Mouse (Mus musculus): ENCODE results near the gene Pnpla8.
"Not testable (repeated sequence)": the region's sequence is repeated elsewhere in the genome, so short reads cannot be mapped to it uniquely, and the experiment has no call there.

The Pnpla8 gene

DNA sequence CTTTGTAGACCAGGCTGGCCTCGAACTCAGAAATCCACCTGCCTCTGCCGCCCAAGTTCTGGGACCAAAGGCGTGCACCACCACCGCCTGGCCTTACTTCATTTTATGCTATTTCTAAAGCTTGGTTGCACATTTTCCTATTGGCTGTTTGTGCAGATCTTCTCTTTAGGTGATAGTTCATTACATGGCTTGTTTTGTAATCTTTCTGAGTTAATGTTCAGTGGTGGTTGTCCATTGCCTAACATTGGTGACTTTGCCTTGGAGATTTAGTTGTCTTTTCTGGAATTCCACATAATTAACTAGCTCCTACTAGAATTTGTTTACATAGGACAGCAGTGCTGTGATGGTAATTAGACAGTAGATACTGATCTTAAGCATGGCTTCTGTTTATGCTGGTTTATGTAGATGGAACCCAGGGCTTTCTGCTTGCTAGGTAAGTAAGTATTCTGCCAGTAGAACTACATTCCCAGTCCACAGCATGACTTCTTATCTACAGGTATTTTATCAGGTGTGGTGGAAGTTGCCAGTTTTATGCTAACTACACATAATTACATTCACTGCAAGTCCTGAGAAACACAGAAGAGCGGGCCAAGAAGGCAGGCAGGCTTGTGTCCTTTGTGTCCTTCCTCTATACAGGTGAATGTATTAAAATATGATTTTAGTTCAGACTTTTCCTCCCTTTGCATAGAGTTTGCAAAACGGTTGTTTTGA lies 53.1 kb downstream of the Pnpla8 start:
- DNase-seq = no peak

DNA sequence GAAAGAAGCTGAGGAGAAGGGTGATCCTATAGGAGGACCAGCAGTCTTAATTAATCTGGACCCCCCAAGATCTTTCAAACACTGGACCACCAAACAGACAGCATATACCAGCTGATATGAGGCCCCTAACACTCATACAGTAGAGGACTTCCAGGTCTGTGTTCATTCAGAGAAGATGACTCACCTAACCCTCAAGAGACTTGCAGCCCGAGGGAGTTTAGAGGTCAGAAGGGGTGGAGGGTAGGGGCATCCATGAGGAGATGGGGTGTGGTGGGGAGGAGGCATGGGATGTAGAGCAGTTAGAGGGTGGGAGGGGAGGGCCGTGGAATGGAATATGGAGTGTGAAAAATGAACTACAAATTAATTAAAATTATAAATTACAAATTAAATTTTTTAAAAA lies 59.0 kb downstream of the Pnpla8 start:
- DNase-seq = not testable (repeated sequence)

DNA sequence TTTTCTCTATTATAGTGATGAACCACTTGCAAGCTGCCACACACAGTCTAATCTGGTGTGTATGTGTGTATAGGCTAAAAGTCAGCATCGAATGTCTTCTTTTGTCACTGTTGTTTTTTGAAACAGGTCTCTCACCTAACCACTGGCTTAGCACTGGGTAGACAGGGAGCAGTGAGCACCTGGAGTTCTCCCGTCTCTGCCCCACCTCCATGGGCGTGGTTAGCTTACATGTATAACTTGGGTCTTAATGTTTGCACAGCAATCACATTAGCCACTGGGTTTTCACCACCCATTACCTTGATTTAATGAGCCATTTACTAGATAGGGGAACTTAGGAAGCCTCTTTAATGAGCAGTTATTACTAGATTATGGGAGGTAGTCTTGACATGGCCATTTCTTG lies 60.4 kb downstream of the Pnpla8 start:
- DNase-seq = no peak

DNA sequence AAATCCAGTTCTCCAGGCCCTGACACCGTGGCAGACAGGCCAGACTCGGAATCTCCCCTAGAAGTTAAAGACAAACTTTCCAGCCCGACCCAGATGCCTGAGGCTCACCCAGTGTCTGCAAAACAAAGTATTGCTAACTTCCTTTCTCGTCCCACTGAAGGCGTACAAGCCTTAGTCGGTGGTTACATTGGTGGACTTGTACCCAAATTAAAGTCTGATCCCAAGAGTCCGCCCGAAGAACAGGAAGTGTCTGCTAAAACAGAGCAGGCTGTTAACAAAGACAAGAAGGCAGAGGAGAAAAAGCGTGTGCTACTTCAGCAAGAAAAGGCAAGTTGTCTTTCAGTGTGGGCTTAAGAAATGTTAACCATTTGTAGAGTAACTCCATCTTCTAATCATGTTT lies 62.2 kb downstream of the Pnpla8 start:
- no peak for DNase-seq

DNA sequence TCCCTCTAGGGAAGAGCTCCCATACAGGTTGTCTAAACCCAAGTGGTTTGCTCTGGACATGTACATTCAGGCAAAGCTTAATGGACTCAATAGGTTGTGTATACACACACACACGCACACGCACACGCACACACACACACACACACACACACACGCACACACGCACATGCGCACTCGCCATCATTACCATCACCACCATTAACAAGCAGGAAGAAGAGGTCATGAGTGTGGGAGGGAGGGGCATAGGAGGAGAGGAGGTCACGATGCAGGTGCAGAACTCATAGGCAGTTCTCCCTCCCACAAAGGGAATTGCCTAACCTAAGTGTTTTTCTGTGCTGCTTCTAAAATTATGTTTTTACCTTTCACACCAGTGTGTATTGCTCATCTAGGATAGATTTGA lies 65.8 kb downstream of the Pnpla8 start:
- no peak for DNase-seq

DNA sequence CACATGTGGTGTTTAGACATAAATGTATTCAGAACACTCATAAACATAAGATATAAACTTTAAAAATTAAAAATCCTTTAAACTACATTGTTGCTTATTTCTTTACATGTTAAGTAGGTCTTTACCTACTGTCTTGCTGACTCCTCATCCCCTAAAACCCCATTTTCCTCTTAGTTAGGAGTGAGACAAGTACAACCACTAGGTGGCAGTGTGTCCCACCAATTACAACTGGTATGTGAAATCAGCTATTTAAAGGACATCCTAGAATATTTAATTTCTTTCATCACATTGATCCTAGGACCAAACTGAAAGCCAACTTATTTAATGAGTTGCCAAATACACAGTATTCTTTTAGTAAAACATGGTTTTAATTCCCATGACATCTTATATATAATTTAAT lies 71.1 kb downstream of the Pnpla8 start:
- peak; percentile 83 for DNase-seq

DNA sequence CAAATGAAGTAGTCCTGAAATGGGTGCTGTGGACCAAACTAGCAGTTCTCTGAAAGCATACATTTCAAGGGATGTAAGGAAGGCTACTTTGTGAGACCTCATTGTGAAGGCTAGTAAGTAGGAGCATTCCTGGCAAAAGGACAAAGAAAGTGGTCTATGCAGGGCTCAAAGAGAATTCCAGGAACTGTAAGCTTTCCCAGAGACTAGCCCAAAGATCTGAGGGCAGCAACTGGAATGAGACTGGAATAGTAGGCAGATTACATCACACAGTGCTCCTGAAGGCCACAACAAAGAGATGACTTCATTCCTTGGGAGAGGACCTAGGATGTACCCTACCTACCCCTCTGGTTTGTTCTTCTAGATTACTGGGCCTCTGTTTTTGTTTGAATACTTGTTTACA lies 79.6 kb downstream of the Pnpla8 start:
- no peak for DNase-seq

DNA sequence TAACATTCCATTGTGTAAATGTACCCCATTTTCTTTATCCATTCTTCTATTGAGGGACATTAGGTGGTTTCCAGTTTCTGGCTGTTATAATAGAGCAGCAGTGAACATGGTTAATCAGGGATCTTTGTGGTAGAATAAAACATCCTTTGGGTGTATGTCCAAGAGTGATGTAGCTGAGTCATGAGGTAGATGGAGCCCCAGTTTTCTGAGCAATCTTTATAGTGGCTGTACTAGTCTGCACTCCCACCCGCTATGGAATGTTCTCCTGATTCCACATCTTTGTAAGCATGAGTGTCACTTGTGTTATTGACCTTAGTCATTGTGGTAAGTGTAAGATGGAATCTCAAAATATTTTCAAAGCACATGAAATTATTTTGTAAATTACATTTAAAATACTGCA lies 82.8 kb downstream of the Pnpla8 start:
- no peak for DNase-seq

DNA sequence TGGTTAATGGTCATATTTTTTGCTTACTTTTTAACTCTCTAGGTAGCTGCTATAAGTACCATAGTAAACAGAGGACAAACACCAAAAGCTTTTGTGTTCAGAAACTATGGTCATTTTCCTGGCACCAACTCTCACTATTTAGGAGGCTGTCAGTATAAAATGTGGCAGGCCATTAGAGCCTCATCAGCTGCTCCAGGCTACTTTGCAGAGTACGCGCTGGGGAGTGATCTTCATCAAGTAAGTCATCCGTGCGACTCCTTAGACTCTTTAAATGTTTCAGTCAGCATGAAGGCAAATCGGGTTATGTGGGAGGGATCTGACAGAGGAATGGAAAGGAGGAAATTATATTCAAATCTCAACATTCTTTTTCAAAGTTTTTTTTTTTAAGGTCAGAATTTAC lies 83.7 kb downstream of the Pnpla8 start:
- no peak for DNase-seq

DNA sequence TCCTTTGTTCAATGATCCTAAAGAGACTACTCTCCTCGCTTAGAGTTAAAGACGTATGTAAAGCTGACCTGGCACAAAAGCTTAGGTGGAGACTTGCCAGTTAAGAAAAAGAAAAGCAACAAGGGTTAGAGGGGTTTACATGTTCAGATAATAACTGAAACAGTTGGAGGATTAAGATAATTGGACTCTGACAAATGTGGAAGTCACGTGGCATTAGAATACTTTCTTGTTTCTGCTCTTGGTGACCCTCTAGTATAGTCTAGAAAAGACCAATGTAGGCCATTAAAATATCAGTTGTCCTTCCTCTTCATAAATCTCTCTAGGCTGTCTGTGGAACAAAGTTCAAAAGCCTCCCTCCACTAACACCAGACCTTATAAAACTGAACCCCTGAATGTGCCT lies 87.1 kb downstream of the Pnpla8 start:
- DNase-seq = no peak

DNA sequence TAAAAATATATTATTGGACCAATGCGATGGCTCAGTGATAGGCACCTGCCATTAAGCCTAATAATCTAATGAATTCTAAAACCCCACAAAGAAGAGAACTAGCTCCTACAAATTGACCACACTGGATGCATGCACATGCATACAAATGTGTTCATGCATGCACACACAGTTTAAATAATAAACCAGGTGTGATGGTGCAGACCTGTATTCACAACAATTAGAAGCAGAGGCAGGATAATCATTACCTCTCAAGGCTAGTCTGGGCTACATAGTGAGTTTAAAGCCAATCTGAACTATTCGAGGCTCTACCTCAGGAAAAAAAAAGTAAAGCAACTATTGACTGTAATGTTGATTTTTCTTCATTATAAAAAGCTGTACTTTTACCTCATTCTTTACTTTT lies 94.0 kb downstream of the Pnpla8 start:
- DNase-seq = no peak

DNA sequence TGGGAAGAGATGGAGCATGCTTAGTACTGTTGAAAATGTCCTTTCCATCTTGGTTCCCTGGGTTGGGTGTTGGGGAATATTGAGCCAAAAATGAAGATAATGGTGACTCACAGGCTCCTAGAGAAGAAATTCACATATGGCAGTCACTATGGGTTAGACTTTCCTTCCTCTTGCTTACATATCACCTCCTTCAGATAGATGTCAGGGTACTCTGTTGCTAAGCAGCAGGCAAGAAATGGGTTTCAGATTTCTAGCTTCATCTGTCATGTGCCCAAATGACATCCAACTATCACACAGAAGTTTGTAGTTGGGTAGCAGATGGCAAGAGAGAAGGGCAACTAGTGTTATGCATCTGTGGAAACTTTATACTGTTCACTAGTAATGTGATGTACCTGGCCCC lies 103.9 kb downstream of the Pnpla8 start:
- DNase-seq = no peak

DNA sequence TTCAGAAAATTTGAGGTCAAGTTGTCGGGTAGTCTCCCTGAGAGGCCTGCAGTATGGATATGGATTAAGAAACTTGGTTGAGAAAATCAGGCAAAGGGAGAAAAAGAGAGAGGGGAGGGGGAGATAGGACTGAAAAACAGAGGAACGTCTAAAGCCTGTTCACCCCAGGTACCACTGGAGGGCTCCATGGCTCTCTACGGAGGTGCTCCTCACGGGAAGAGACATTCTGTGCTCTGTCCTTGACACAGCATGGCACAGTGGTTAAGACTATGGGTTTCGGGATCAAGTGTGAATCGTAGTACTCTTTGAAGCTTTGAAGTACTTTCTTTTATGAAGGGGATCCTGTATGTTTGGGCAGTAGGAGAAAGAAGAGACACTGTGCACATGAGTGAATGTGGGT lies 106.3 kb downstream of the Pnpla8 start:
- DNase-seq = peak; percentile 42

DNA sequence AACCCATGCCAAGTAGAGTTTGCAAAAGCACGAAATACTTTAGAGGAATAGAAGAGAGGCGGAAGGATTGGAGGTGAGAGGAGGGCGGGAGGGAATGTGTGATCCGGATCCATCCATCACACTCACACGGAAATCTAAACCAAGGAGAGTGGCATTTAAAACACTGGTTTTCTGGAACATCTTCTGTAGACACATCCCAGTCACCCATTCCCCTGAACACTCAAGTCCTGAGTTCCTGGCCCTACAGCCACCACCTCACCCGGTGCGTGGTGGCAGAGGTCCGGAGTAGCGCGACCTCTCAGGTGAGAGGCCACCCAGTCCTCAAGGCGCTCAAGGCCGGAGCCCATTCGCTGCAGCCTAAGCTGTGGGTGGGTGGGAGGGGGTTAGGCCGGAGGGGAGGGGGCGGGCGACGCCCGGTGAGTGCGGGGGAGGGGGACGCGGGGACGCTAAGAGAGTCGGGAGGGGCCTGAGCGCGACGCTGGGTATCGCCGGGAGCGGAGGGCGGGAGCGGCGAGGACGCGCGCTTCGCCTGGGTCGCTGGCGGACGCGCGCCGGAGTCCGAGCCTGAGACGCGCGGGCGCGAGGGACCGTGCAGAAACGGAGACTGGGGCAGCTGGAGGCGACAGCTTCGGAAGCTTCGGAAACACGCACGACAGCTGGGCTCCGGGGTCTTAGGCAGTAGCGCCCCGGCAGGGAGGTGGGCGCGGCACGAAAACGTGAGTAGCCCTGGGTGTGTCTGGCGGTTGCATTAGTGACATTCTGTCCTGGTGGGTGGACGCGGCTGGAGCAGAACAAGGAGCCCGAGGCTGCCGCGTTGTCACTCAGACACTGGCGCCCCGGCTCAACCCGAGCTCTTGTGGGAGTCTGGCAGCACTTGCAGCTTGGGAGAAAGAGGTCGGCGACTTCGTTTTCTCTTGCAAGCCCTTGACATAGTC lies 107.5 kb downstream of the Pnpla8 start, which contains the start of gene Nrcam:
TSS of gene Nrcam (plus strand) at position 505 of the 935 bp plus-strand sequence.
- DNase-seq = peak; percentile 89

DNA sequence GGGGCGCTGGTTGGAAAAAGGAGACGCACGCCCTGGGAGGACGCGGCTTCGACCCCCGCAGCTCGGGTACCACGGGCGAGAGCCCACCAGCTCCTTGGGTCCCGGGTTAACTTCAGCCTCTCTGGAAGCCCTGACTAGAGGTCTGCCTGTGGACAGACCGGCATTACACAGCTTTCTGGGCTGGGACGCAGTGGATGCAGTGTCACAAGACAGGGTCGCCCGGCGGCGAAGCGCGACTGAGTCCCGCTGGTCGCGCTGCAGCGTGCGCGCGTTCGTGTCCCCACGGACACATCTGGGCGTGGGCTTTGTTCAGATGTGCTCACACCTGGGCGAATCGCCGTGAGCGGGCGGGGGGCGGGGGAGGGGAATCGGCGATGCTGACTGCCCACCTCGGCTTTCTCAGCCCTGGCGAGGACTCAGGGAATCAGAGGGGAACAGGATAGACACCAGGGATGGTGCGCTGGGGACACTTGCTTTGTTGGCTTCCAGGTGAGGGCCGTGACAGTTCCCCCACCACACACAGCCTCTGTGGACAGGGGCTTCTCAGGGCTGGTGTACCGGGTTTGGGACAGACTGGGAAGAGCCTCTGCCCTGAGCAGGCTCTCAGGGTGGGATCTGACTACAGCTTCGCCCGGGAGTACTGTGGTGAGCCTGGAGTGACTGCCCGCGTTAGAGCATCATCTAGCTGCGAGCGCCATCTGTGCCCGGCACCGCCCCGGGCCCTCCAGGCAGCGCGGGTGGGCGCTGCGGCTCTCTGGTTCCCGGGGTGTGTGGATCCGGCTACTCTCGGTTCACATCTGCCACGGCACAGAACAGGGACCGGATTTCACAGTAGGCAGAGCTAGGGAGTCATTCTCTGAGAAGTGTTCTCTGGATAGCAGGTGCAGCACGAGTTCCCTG lies 108.4 kb downstream of the Pnpla8 start:
- DNase-seq = peak; percentile 63

DNA sequence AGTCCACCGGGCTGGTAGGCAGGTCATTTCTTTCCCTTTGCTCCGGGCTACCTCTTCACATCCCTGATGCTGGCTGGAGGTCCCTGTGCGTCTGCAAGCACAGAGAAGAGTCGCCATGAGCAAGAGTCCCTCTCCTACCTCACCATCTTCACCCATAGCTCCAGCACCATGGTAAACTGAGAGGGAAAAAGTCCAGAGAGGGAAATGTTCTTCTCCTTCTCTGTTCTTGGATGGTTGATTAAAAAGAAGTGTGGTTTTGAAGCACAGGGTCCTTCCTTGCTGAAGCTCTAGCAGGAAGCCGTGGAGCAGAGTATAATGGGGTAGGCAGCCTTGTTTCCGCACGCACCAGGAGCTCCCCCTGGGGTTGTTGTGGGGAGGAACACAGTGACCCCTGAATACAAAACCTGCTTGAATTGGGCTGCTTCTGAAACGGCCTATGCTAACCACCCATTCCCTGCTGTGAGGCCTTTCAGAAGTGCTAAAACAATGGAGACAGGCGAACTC lies 109.1 kb downstream of the Pnpla8 start:
- DNase-seq = peak; percentile 37

DNA sequence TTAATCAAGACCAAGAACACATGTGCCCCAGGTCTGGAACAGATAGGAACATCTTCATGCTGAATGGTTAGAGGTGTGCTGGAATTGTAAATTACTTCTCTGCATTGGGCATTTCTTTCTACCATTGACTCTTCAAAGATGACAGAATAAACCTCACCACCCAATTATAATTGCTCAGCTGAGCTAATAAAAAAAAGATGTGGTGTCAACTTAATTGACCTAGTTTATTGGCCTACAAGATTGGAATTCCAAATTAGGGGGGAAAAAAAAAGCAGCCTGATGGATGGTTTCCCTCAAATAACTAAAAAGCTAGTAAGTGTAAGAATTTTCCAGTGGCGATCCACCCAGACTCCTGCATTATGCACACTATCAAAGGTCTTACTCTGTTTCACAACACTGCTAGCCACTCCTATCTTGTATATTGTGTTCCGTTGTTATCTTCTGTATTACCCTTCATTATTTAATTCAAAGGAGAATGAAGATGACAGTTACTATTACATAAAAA lies 116.0 kb downstream of the Pnpla8 start:
- no peak for DNase-seq

DNA sequence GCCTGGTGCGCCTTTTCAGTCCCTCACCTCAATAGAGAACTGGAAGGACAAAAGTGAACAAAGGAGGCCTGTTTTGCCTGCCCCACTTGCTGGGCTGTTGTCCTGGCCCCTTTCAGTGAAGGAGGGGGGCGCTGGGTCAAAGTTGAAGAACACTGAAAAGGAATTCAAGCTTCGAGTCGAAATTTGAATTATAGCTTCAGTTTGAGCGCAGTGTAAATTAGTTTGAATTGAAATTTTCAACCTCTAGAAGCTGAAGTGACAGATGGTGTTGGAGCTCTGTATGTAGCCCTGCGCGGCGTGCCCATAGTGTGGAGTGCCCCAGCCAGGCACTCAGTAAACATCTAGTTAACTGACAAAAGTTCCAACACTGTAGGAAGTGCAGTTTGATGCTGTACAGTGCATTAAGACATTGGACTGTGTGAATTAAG lies 117.0 kb downstream of the Pnpla8 start:
- peak; percentile 75 for DNase-seq

DNA sequence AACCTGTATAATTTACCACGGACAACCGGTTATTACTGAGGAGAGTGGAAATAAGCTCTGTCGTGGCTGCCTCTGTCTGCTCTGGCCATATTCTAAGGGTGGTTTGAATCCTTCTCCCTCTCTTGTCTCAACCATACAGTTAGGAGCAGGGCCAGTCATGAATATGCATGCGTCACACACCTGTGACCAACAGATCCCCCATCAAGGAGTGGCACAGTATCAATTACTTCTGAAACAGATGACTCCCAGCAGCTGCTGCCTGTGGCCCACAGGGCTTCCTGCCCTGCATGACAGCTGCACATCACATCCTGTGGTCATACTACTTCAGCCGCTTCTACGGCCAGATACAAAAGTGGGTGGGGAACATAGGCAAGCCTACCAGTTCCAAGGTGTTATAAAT lies 122.9 kb downstream of the Pnpla8 start:
- no peak for DNase-seq

DNA sequence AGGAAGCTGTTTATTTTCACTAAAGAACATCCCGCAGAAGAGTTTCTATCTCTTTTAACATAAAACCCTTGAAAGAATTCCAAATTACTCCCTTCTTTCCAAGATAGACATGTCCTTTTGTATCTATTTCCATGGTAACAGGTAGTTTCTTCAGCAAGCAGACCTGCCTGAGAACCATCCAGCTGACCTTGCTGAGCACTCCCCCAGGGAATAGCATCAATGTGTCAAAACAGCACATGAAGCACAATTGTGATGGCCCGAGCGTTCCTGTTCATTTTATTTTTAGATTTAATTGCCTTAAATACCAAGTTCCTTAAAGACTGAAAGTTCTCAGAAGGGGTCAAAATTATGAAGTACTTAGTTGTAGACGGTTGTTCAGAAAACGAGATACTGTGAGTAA lies 124.1 kb downstream of the Pnpla8 start:
- DNase-seq = peak; percentile 15

DNA sequence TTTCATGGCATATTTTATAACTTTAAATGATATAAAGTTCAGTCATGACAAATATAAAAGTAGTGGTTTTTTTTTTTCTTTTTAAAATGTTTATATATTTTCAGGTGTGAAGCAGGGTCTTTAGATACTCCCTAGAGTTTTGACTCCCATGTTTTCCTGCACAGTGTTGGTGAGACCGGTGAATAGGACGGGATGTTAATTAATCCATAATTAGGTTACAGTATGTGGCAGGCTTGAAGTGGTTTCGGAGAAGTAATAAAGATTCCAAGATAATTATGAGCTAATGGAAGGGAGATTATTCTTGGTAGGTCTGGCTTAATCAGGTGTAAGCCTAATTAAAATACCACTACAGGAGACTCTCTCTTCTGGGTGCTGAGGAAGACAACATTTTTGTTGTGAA lies 125.0 kb downstream of the Pnpla8 start:
- DNase-seq = no peak

DNA sequence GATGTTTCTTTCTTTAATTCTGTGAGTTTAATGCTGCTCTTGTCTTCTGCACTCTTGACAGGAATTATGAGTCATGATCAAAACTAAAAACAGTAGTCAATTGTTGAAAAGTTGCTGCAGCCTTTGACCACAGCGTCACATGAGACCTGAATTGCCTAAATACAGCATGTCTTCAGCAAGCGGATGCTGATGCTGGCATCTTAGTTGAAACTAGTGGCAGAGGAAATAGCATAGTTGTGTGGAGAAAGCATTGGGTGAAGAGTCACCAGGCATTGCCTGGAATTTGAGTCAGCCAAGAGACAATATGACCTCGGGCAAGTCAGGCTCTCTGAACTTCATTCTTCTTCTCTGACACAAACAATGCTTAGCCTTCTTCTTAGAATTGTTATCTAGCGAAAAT lies 133.9 kb downstream of the Pnpla8 start:
- DNase-seq = no peak

DNA sequence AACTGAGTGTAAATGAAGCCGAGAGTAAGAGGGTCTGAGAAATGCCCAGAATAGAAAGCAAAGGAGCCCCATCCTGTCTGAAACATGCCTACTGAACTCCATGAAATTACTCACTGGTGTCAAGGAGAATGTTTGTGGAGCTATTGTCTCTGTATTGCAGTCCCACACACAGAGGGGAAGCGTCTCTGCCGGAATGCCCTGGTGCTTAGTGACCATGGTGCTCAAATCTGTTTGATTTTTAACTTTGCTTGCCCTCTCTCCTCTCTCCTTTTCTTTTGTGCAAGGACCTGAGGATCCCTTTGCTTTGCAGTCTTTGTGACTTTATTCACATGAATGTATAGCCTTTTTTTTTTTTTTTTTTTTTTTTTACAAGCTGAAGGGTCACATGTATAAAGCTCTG lies 136.3 kb downstream of the Pnpla8 start:
- peak; percentile 18 for DNase-seq
